In the genomic region with DNA sequence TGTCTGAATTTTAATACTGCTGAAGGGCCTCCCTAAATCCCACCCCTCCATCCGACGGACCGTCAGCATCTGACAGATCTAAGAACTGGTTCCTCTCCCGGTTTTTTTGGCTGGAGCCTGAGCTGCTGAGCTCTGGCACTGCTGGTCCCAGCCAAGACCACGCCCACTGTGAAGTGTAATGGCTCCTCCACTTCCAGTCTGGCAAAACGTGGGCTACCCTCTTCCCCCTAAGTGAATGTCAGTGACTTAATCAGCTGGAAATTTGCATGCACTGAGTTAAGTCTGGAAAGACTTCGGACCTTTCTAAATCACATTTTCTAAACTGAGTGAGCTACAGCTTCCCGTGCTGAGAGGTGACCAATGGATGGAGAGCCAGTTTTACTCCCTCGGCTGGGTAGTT, we compare ENCODE assay signal across 8 mouse cellular contexts. TPM values are rescaled to one million over a fixed set of nuclear protein-coding genes. Genes with fewer than 3 reads are reported as not detected.
A peak's percentile ranks its signal among the peaks of the same experiment; 100 is the strongest.
DNase-seq lines count a peak whose midpoint lies in the region; ATAC-seq and TF ChIP-seq lines count a peak whose summit lies in the region.

No protein-coding gene starts in this region.

- peak; percentile 15 to 18 for DNase-seq in lung, adult 18-20 months
- no peak for DNase-seq in lung, adult 2 months
- peak; percentile 42 for DNase-seq in embryonic facial prominence, embryonic 10.5 days (ENCODE audit: low spot score)
- peak; percentile 13 for DNase-seq in heart, adult 8-10 months (ENCODE audit: low spot score)
- no peak for DNase-seq in stomach, postnatal 0 days (ENCODE audit: low spot score)
- no peak for DNase-seq in adrenal gland, adult 8-10 months

- WGBS in lung, adult 2 months: 22% methylated on average over 9 of the region's 9 CpGs
- WGBS in embryonic facial prominence, embryonic 10.5 days: 11% methylated on average over 9 of the region's 9 CpGs
- 11% methylated on average over 9 of the region's 9 CpGs for WGBS in limb, embryonic 13.5 days
- WGBS in stomach, postnatal 0 days: 15% methylated on average over 9 of the region's 9 CpGs

- no peaks in the 10 kb centered on the region for H3K4me1 ChIP-seq in lung, adult 2 months (ENCODE audit: control insufficient read depth, insufficient read depth, low read length)
- H3K4me1 ChIP-seq in embryonic facial prominence, embryonic 10.5 days: peaks cover 82% of the 10 kb centered on the region
- peaks cover 90% of the 10 kb centered on the region for H3K4me1 ChIP-seq in limb, embryonic 13.5 days
- H3K4me1 ChIP-seq in stomach, postnatal 0 days (replicated peaks; ENCODE audit: control insufficient read depth, insufficient read depth): peaks cover 22% of the 10 kb centered on the region

- no peak for ATAC-seq in limb, embryonic 13.5 days (ENCODE audit: low FRiP score, low read depth)
- peak; percentile 56 for ATAC-seq in stomach, postnatal 0 days (ENCODE audit: low FRiP score, low TSS enrichment)
- no peak for ATAC-seq in megakaryocyte, adult 5-6 weeks (ENCODE audit: poor library complexity, severe bottlenecking)

- no peak for TF ChIP-seq POLR2A in lung, adult 2 months (IDR thresholded peaks at IDR 0.05; ENCODE audit: borderline replicate concordance, extremely low read depth, low read depth, low read length)

- no peak overlapping the region for H3K9ac ChIP-seq in limb, embryonic 13.5 days
- no peak overlapping the region for H3K9ac ChIP-seq in stomach, postnatal 0 days (ENCODE audit: low read length)

- H3K4me2 ChIP-seq in limb, embryonic 13.5 days (replicated peaks): peak overlapping the region; percentile 17; the same call in 1 of the 2 replicates
- H3K4me2 ChIP-seq in stomach, postnatal 0 days (replicated peaks; ENCODE audit: low read depth): no peak overlapping the region

- no peak for TF ChIP-seq EP300 in stomach, postnatal 0 days (optimal IDR thresholded peaks at IDR 0.05)

- H3K36me3 ChIP-seq in embryonic facial prominence, embryonic 10.5 days (replicated peaks): peaks cover 13% of the 10 kb centered on the region
- no peaks in the 10 kb centered on the region for H3K36me3 ChIP-seq in limb, embryonic 13.5 days
- no peaks in the 10 kb centered on the region for H3K36me3 ChIP-seq in stomach, postnatal 0 days (ENCODE audit: control insufficient read depth, insufficient read depth, low read length)

- no peak for TF ChIP-seq CTCF in lung, adult 2 months (IDR thresholded peaks at IDR 0.05; ENCODE audit: insufficient read depth, low read length)
- TF ChIP-seq CTCF in stomach, postnatal 0 days (IDR thresholded peaks at IDR 0.05; ENCODE audit: low read depth): no peak

- H3K27me3 ChIP-seq in embryonic facial prominence, embryonic 10.5 days (replicated peaks; ENCODE audit: low read depth, poor library complexity, severe bottlenecking): peaks cover 23% of the 10 kb centered on the region
- H3K27me3 ChIP-seq in limb, embryonic 13.5 days: peaks cover 2% of the 10 kb centered on the region; the same call in 1 of the 2 replicates
- no peaks in the 10 kb centered on the region for H3K27me3 ChIP-seq in stomach, postnatal 0 days (ENCODE audit: control insufficient read depth, insufficient read depth, low read length)

- no peak overlapping the region for H3K4me3 ChIP-seq in lung, adult 2 months (replicated peaks; ENCODE audit: extremely low read depth, low read depth, low read length)
- H3K4me3 ChIP-seq in embryonic facial prominence, embryonic 10.5 days: no peak overlapping the region
- H3K4me3 ChIP-seq in limb, embryonic 13.5 days: no peak overlapping the region
- no peak overlapping the region for H3K4me3 ChIP-seq in stomach, postnatal 0 days (ENCODE audit: low read depth, low read length)

- H3K27ac ChIP-seq in embryonic facial prominence, embryonic 10.5 days (replicated peaks): peak overlapping the region; percentile 79
- H3K27ac ChIP-seq in limb, embryonic 13.5 days: no peak overlapping the region; the same call in 1 of the 2 replicates
- H3K27ac ChIP-seq in stomach, postnatal 0 days (replicated peaks): peak overlapping the region; percentile 45; the same call in 1 of the 2 replicates

- 0 out of 2 replicates have a peak, but pooled peaks cover 4% of the 10 kb centered on the region for H3K9me3 ChIP-seq in embryonic facial prominence, embryonic 10.5 days
- H3K9me3 ChIP-seq in limb, embryonic 13.5 days: no peaks in the 10 kb centered on the region
- no peaks in the 10 kb centered on the region for H3K9me3 ChIP-seq in stomach, postnatal 0 days (ENCODE audit: control insufficient read depth, low read length)

RNA-seq across cellular contexts. Expression of a gene that starts 52.5 kb away (rescaled TPM):
- 4.0 and 4.3 TPM in 2 replicates for polyA plus RNA-seq in lung, adult 2 months (2012; rRNA removed)
- polyA plus RNA-seq in embryonic facial prominence, embryonic 10.5 days (2016; fragmentation: Nextera tagmentation; extraction: Ambion mirVana): 20.7 and 23.6 TPM in 2 replicates
- total RNA-seq in heart, adult 8-10 months (2022): 1 to 10 TPM in 3 of 4 experiments, under 1 TPM in 1; 0.72 to 1.2 (median 1.0) TPM
- polyA plus RNA-seq in limb, embryonic 13.5 days (2015; fragmentation: Nextera tagmentation; extraction: Ambion mirVana): 25.7 and 25.8 TPM in 2 replicates
- 5.7 and 6.9 TPM in 2 replicates for polyA plus RNA-seq in stomach, postnatal 0 days (2015; fragmentation: Nextera tagmentation; extraction: Ambion mirVana)
- 1 to 10 TPM; 6.0 to 9.0 (median 6.8) TPM for total RNA-seq in adrenal gland, adult 8-10 months (2022)
- not detected in 2 replicates for total RNA-seq in megakaryocyte, adult 5-6 weeks (2015)
- total RNA-seq in megakaryocyte, adult 5-6 weeks (2017): not detected in 2 replicates

Comparison
In these comparisons a context has a peak if more than half of its experiments do, and no peak if none do; other contexts are left out.
1. DNase-seq: peak in lung, adult 18-20 months (2 of 2), embryonic facial prominence, embryonic 10.5 days (single experiment) and heart, adult 8-10 months (single experiment); none in lung, adult 2 months (single experiment), stomach, postnatal 0 days (single experiment) and adrenal gland, adult 8-10 months (single experiment).